19 mouse cellular contexts compared by ENCODE assay signal in genomic region chr16:18551604-18552003, GRCm38 (mm10). TPM values are rescaled to one million over a fixed set of nuclear protein-coding genes. Genes with fewer than 3 reads are reported as not detected.
DNase-seq lines count a peak whose midpoint lies in the region; ATAC-seq lines count a peak whose summit lies in the region.
"Had no signal": no experiment of that assay in that cellular context is flagged by ENCODE, and none has a peak within 500 bp of the region (broad histone marks: within the 10 kb centered on the region; RNA-seq: fewer than 3 reads in every experiment).

No protein-coding gene starts in this region.

- no peak for ATAC-seq in forebrain, embryonic 13.5 days
- ATAC-seq in kidney, embryonic 15.5 days (replicated peaks; ENCODE audit: low FRiP score): peak; percentile 43
- no peak for ATAC-seq in granulocyte monocyte progenitor cell, adult 5-6 weeks (replicated peaks; ENCODE audit: poor library complexity, severe bottlenecking)
- ATAC-seq: forebrain, postnatal 0 days; midbrain, embryonic 15.5 days had no signal

- H3K4me2 ChIP-seq in forebrain, embryonic 13.5 days: no peak overlapping the region
- H3K4me2 ChIP-seq in kidney, embryonic 15.5 days: no peak overlapping the region
- H3K4me2 ChIP-seq: midbrain, embryonic 15.5 days; neural tube, embryonic 13.5 days had no signal

- H3K27me3 ChIP-seq in forebrain, embryonic 10.5 days (ENCODE audit: poor library complexity, severe bottlenecking): no peaks in the 10 kb centered on the region
- no peaks in the 10 kb centered on the region for H3K27me3 ChIP-seq in forebrain, embryonic 13.5 days
- 0 out of 2 replicates have a peak, but pooled peaks cover 8% of the 10 kb centered on the region for H3K27me3 ChIP-seq in kidney, embryonic 15.5 days
- H3K27me3 ChIP-seq: midbrain, embryonic 15.5 days had no signal

- peak overlapping the region; percentile 64; the same call in 1 of the 2 replicates for H3K27ac ChIP-seq in forebrain, embryonic 10.5 days
- no peak overlapping the region for H3K27ac ChIP-seq in forebrain, embryonic 13.5 days
- no peak overlapping the region for H3K27ac ChIP-seq in kidney, embryonic 15.5 days
- H3K27ac ChIP-seq: macrophage; midbrain, embryonic 15.5 days; neural tube, embryonic 13.5 days had no signal

- H3K4me3 ChIP-seq in forebrain, embryonic 10.5 days: no peak overlapping the region
- no peak overlapping the region for H3K4me3 ChIP-seq in forebrain, embryonic 13.5 days
- H3K4me3 ChIP-seq in kidney, embryonic 15.5 days (replicated peaks): no peak overlapping the region
- H3K4me3 ChIP-seq: erythroblast, embryonic 14.5 days; midbrain, embryonic 15.5 days; neural tube, embryonic 13.5 days had no signal

- H3K9me3 ChIP-seq in forebrain, embryonic 10.5 days: no peaks in the 10 kb centered on the region
- no peaks in the 10 kb centered on the region for H3K9me3 ChIP-seq in forebrain, embryonic 13.5 days (replicated peaks)
- no peaks in the 10 kb centered on the region for H3K9me3 ChIP-seq in kidney, embryonic 15.5 days (replicated peaks)
- H3K9me3 ChIP-seq: midbrain, embryonic 15.5 days; neural tube, embryonic 13.5 days had no signal

- no peak for DNase-seq in forebrain, embryonic 10.5 days (ENCODE audit: extremely low spot score, low spot score)
- no peak for DNase-seq in kidney, postnatal 36 days
- peak; percentile 32 for DNase-seq in retina, embryonic 14.5 days (ENCODE audit: low spot score)
- no peak for DNase-seq in retina, postnatal 1 day
- DNase-seq in urinary bladder, adult 2 months (ENCODE audit: low spot score): no peak
- DNase-seq: adrenal gland, postnatal 10 days; cerebellum, adult 18-20 months; forebrain, postnatal 0 days; gastrocnemius, postnatal 14 days; liver; lung, adult 2 months; thymus, adult 2 months had no signal

- H3K4me1 ChIP-seq in forebrain, embryonic 10.5 days: peaks cover 48% of the 10 kb centered on the region
- H3K4me1 ChIP-seq in forebrain, embryonic 13.5 days: peaks cover 8% of the 10 kb centered on the region; the same call in 1 of the 2 replicates
- H3K4me1 ChIP-seq in kidney, embryonic 15.5 days: peaks cover 41% of the 10 kb centered on the region
- H3K4me1 ChIP-seq: midbrain, embryonic 15.5 days had no signal

- WGBS in forebrain, embryonic 10.5 days: 49% methylated on average over 9 of the region's 9 CpGs
- 41% methylated on average over 9 of the region's 9 CpGs for WGBS in forebrain, embryonic 13.5 days
- WGBS in kidney, embryonic 15.5 days: 18% methylated on average over 9 of the region's 9 CpGs

- H3K36me3 ChIP-seq in forebrain, embryonic 10.5 days (replicated peaks): no peaks in the 10 kb centered on the region
- no peaks in the 10 kb centered on the region for H3K36me3 ChIP-seq in forebrain, embryonic 13.5 days (ENCODE audit: poor library complexity, severe bottlenecking)
- H3K36me3 ChIP-seq in kidney, embryonic 15.5 days: no peaks in the 10 kb centered on the region
- H3K36me3 ChIP-seq: midbrain, embryonic 15.5 days; neural tube, embryonic 13.5 days had no signal

- no peak overlapping the region for H3K9ac ChIP-seq in forebrain, embryonic 13.5 days
- H3K9ac ChIP-seq in kidney, embryonic 15.5 days: 0 out of 2 replicates have a peak overlapping the region, but pooled peaks have one; percentile 5
- H3K9ac ChIP-seq: forebrain, postnatal 0 days; midbrain, embryonic 15.5 days; neural tube, embryonic 13.5 days had no signal

RNA-seq across cellular contexts. Expression of gene Tbx1, which starts 38.9 kb away (rescaled TPM):
- polyA plus RNA-seq in forebrain, embryonic 10.5 days (2016; fragmentation: Nextera tagmentation; extraction: Ambion mirVana): 0.95 and 1.1 TPM in 2 replicates
- 0.39 and 0.56 TPM in 2 replicates for polyA plus RNA-seq in forebrain, embryonic 13.5 days (2015; fragmentation: Nextera tagmentation; extraction: Ambion mirVana)
- 0.28 and 0.40 TPM in 2 replicates for polyA plus RNA-seq in kidney, embryonic 15.5 days (2015; fragmentation: Nextera tagmentation; extraction: Ambion mirVana)
- polyA plus RNA-seq in urinary bladder, adult 2 months (2012; rRNA removed): 2.0 and 4.1 TPM in 2 replicates
- not detected in 2 replicates for total RNA-seq in granulocyte monocyte progenitor cell, adult 5-6 weeks (2014; fragmentation: Nextera tagmentation)
- total RNA-seq in granulocyte monocyte progenitor cell, adult 5-6 weeks (2017): not detected in 2 replicates
- polyA plus RNA-seq: erythroblast, embryonic 14.5 days; macrophage had no signal

RNA-seq across cellular contexts. Expression of gene Rtl10, which starts 52.9 kb away (rescaled TPM):
- polyA plus RNA-seq in forebrain, embryonic 10.5 days (2016; fragmentation: Nextera tagmentation; extraction: Ambion mirVana): 2.3 and 3.1 TPM in 2 replicates
- 3.6 TPM in 2 replicates for polyA plus RNA-seq in forebrain, embryonic 13.5 days (2015; fragmentation: Nextera tagmentation; extraction: Ambion mirVana)
- polyA plus RNA-seq in kidney, embryonic 15.5 days (2015; fragmentation: Nextera tagmentation; extraction: Ambion mirVana): 3.1 and 3.3 TPM in 2 replicates
- polyA plus RNA-seq in urinary bladder, adult 2 months (2012; rRNA removed): 4.4 and 5.6 TPM in 2 replicates
- 9.0 and 16.0 TPM in 2 replicates for total RNA-seq in granulocyte monocyte progenitor cell, adult 5-6 weeks (2014; fragmentation: Nextera tagmentation)
- 0.88 and 2.4 TPM in 2 replicates for total RNA-seq in granulocyte monocyte progenitor cell, adult 5-6 weeks (2017)
- polyA plus RNA-seq: macrophage had no signal

RNA-seq across cellular contexts. Expression of gene Gnb1l, which starts 53.1 kb away (rescaled TPM):
- polyA plus RNA-seq in forebrain, embryonic 10.5 days (2016; fragmentation: Nextera tagmentation; extraction: Ambion mirVana): 17.2 and 22.5 TPM in 2 replicates
- polyA plus RNA-seq in forebrain, embryonic 13.5 days (2015; fragmentation: Nextera tagmentation; extraction: Ambion mirVana): 14.5 and 14.8 TPM in 2 replicates
- 13.7 and 17.2 TPM in 2 replicates for polyA plus RNA-seq in kidney, embryonic 15.5 days (2015; fragmentation: Nextera tagmentation; extraction: Ambion mirVana)
- polyA plus RNA-seq in urinary bladder, adult 2 months (2012; rRNA removed): 7.9 and 8.4 TPM in 2 replicates
- 9.5 and 13.8 TPM in 2 replicates for total RNA-seq in granulocyte monocyte progenitor cell, adult 5-6 weeks (2014; fragmentation: Nextera tagmentation)
- total RNA-seq in granulocyte monocyte progenitor cell, adult 5-6 weeks (2017): 3.3 and 7.5 TPM in 2 replicates
